Mouse (Mus musculus) limb, embryonic 13.5 days (tissue): ENCODE measurements around the gene Taok3. TPM values are rescaled to one million over a fixed set of nuclear protein-coding genes. Genes with fewer than 3 reads are reported as not detected.
A peak's percentile ranks its signal among the peaks of the same experiment; 100 is the strongest.

Experiments
- ATAC-seq: fragments of 200-750 bp; cut with Nextera tagmentation; 2 replicates; pipeline ENCODE4 v1.8.0; 2017; ENCODE audit warnings: low read depth, moderate number of reproducible peaks, moderate TSS enrichment; ENCODE audit not compliant: low FRiP score
- H3K27ac ChIP-seq: fragments of 300-500 bp; sonication (generic); 2 replicates; pipeline ENCODE4 v1.5.1; 2015; ENCODE audit warnings: inconsistent platforms, mild to moderate bottlenecking, moderate library complexity
- H3K27me3 ChIP-seq: fragments of 300-500 bp; sonication (generic); 2 replicates; pipeline ENCODE4 v1.6.1; 2015; ENCODE audit warnings: mild to moderate bottlenecking, inconsistent platforms
- H3K36me3 ChIP-seq: fragments of 300-500 bp; sonication (generic); 2 replicates; pipeline ENCODE4 v1.6.1; 2015; ENCODE audit warnings: inconsistent platforms, mild to moderate bottlenecking, moderate library complexity
- H3K4me1 ChIP-seq: fragments of 300-500 bp; sonication (generic); 2 replicates; pipeline ENCODE4 v1.6.1; 2015; ENCODE audit warnings: inconsistent platforms
- H3K4me2 ChIP-seq: fragments of 300-500 bp; sonication (generic); replicated peaks from 2 replicates; pipeline ENCODE4 v1.6.1; 2015; ENCODE audit warnings: inconsistent platforms, mild to moderate bottlenecking, moderate library complexity
- H3K4me3 ChIP-seq: fragments of 300-500 bp; sonication (generic); 2 replicates; pipeline ENCODE4 v1.5.1; 2015; ENCODE audit warnings: moderate library complexity, mild to moderate bottlenecking, inconsistent platforms
- H3K9ac ChIP-seq: fragments of 300-500 bp; sonication (generic); 2 replicates; pipeline ENCODE4 v1.6.1; 2015; ENCODE audit warnings: mild to moderate bottlenecking, inconsistent platforms
- H3K9me3 ChIP-seq: fragments of 300-500 bp; sonication (generic); 2 replicates; pipeline ENCODE4 v1.6.1; 2016; ENCODE audit warnings: inconsistent platforms
- WGBS: fragments of 180-500 bp; shearing (Covaris S2); methylation state at CpG from one replicate; pipeline ENCODE4 v1.1.7; 2015; 5-methylcytosine and 5-hydroxymethylcytosine counted together
- polyA plus RNA-seq: library from polyadenylated mRNA; unstranded; fragments of >200 nt; fragmentation: Nextera tagmentation; extraction: Ambion mirVana; gene quantifications from 2 replicates; pipeline ENCODE4 v1.2.1, GENCODE M21; 2015

Gene Taok3
- polyA plus RNA-seq = 9.3 and 11.9 TPM in 2 replicates

DNA sequence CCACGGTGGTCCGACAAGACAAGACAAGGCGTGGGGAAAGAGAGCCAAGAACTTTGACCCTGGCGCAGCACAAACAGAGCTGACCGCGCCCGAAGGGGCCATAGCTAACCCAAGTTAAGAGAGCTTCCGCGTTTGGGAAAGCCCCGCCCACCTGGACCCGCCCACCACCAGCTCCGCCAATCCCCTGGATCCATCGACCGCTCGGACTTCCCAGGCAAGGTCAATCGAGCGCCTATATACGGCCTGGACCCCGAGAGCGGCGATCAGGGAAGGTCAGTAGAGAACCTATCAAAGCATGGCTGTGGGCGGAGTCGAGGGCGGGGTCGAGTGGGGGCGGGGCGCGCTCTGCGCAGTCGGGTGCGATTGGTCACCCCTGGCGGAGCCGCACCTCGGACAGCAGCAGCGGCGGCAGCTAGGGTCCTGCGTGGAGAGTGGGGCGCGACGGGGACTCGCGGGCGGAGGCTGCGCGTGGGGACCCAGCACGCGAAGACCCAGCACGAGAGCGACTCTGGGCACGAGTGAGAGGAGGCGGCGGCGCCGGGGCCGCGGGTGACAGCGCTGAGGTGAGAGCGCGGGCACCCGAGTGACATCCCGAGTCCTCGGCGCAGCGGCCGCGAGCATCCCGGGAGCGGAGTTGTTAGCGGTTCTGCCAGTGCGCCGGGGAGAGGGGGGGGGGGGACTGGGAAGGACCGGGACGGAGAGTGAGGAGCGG, at the start of gene Taok3:
Gene Taok3 (plus strand): TSS at position 353 of the 712 bp plus-strand sequence.
- Histone ChIP-seq H3K36me3 (no peaks in the 10 kb centered on the region), H3K4me2 (peak within 1 kb of the TSS; percentile 89), H3K9ac (peak within 1 kb of the TSS; percentile 68), H3K4me1 (peaks cover 18% of the 10 kb centered on the region), H3K27me3 (peaks cover 23% of the 10 kb centered on the region), H3K27ac (no peak within 1 kb of the TSS), H3K4me3 (peak within 1 kb of the TSS; percentile 74), H3K9me3 (no peaks in the 10 kb centered on the region)
- peak; percentile 93 for ATAC-seq
- WGBS = under 1% methylated on average over 69 of the region's 74 CpGs

DNA sequence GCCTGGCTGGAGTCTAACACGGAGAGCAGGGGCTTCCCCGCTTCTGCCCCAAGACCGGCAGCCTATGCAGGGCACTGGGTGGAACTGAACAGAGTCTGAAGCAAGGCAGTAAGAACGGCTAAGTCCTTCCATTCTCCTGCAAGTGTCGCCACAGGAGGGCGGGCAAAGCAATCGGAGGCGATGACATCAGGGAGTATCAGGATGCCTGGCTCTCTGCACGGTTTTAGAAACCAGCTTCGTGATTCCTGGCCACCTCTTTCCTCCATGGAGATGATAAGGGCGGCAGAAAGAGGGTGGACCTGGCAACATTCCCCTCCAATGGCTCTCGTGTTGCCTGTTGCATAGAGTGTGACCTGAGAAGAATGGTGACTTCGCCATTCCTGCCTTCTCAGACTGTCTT, 32.2 kb upstream of the Taok3 start:
- Histone ChIP-seq H3K9ac (no peak overlapping the region), H3K4me3 (peak overlapping the region; percentile 12; the same call in 1 of the 2 replicates), H3K4me1 (peaks cover 22% of the 10 kb centered on the region), H3K4me2 (peak overlapping the region; percentile 54), H3K27me3 (peaks cover 15% of the 10 kb centered on the region; the same call in 1 of the 2 replicates), H3K27ac (no peak overlapping the region), H3K9me3 (no peaks in the 10 kb centered on the region), H3K36me3 (peaks cover 20% of the 10 kb centered on the region)
- no peak for ATAC-seq
- WGBS = 7% methylated on average over 13 of the region's 13 CpGs

GRCm38 (mm10) chr5:117089147-117089546, 30.8 kb upstream of the Taok3 start:
- Histone ChIP-seq H3K4me3 (no peak overlapping the region), H3K4me1 (peaks cover 22% of the 10 kb centered on the region), H3K36me3 (peaks cover 34% of the 10 kb centered on the region), H3K27me3 (peaks cover 15% of the 10 kb centered on the region; the same call in 1 of the 2 replicates), H3K27ac (no peak overlapping the region), H3K4me2 (no peak overlapping the region), H3K9ac (no peak overlapping the region), H3K9me3 (no peaks in the 10 kb centered on the region)
- 42% methylated on average over 3 of the region's 3 CpGs for WGBS
- ATAC-seq = no peak

GRCm38 (mm10) chr5:117089786-117090185, 30.1 kb upstream of the Taok3 start:
- ATAC-seq = no peak
- H3K9ac ChIP-seq = no peak overlapping the region
- H3K4me3 ChIP-seq = no peak overlapping the region
- WGBS = 33% methylated on average over 4 of the region's 6 CpGs
- H3K9me3 ChIP-seq = no peaks in the 10 kb centered on the region
- peaks cover 22% of the 10 kb centered on the region for H3K4me1 ChIP-seq
- peaks cover 15% of the 10 kb centered on the region; the same call in 1 of the 2 replicates for H3K27me3 ChIP-seq
- H3K36me3 ChIP-seq = peaks cover 40% of the 10 kb centered on the region
- no peak overlapping the region for H3K27ac ChIP-seq
- H3K4me2 ChIP-seq = no peak overlapping the region

DNA sequence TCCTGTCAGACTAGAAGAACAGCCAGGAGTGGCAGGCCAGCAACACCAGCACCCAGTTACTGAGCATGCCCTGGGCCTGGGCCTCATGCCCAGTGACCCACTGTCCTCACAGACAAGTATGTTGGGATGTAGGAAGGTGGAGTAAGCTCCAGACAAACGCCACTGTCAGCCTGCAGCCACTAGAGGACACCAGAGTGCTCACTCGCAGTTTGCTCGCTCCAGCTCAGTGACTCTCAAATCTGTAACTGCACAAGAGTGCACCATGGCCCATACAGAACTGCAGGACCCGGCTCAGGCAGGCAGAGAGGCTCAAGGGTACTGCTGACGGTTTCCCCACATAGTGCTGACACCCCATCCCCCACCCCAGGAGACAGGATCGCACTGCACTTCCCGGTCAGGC, 25.5 kb upstream of the Taok3 start:
- Histone ChIP-seq H3K9ac (no peak overlapping the region), H3K27me3 (0 out of 2 replicates have a peak, but pooled peaks cover under 1% of the 10 kb centered on the region), H3K4me3 (no peak overlapping the region), H3K9me3 (no peaks in the 10 kb centered on the region), H3K27ac (no peak overlapping the region), H3K4me2 (no peak overlapping the region), H3K36me3 (peaks cover 78% of the 10 kb centered on the region), H3K4me1 (peaks cover 3% of the 10 kb centered on the region)
- ATAC-seq = no peak
- WGBS = 37% methylated on average over 7 of the region's 7 CpGs

GRCm38 (mm10) chr5:117096716-117097115, 23.2 kb upstream of the Taok3 start:
- no peak for ATAC-seq
- H3K27ac ChIP-seq = no peak overlapping the region
- 25% methylated on average over 3 of the region's 3 CpGs for WGBS
- no peak overlapping the region for H3K4me2 ChIP-seq
- H3K4me1 ChIP-seq = no peaks in the 10 kb centered on the region
- no peak overlapping the region for H3K4me3 ChIP-seq
- H3K27me3 ChIP-seq = no peaks in the 10 kb centered on the region
- H3K36me3 ChIP-seq = peaks cover 90% of the 10 kb centered on the region
- no peaks in the 10 kb centered on the region for H3K9me3 ChIP-seq
- H3K9ac ChIP-seq = no peak overlapping the region

DNA sequence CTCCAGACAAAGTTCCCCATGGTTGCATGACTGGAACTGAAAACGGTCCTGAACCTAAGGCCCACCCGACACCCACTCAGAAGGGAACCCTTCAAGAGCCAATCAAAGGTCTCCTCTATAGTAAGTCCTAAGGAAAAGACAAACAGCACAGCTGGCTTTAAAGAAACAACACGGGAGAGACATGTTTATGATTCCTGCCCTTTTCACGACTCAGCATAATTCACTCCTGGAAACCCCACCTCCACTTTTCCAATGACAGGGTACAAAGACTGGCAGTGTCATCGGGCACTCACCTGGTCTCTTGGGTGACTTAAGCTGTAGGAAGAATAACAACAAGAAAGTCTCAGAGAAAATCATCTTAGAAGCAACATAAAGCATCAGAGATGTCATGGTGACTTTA, 20.9 kb upstream of the Taok3 start:
- WGBS = 83% methylated on average over 5 of the region's 5 CpGs
- H3K9ac ChIP-seq = no peak overlapping the region
- ATAC-seq = no peak

DNA sequence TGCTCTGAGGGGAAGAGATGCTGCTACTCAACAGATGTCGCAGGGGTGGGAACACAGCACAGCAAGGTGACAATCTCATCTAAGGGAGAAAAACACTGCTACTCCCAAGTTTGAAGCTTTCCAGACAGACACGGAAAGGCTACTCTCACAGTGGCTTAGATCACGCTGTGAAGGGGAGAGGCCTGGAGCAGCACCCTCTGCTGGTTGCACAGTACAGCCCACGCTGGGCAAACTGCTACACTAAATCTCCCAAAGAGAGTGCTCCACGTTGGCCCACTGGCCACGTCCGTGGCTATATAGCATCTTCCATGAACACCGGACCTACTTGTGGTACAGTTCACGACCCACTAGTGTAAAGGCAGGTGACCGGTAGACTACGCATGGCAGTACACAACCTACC, 20.2 kb upstream of the Taok3 start:
- no peaks in the 10 kb centered on the region for H3K4me1 ChIP-seq
- ATAC-seq = no peak
- WGBS = 85% methylated on average over 11 of the region's 11 CpGs
- no peak overlapping the region for H3K4me2 ChIP-seq
- no peak overlapping the region for H3K27ac ChIP-seq
- H3K9me3 ChIP-seq = no peaks in the 10 kb centered on the region
- peaks cover 90% of the 10 kb centered on the region for H3K36me3 ChIP-seq
- no peak overlapping the region for H3K4me3 ChIP-seq
- H3K9ac ChIP-seq = no peak overlapping the region
- no peaks in the 10 kb centered on the region for H3K27me3 ChIP-seq

More for the DNA sequence above, 20.9 kb upstream of the Taok3 start:
- no peak overlapping the region for H3K27ac ChIP-seq
- H3K4me2 ChIP-seq = no peak overlapping the region
- H3K27me3 ChIP-seq = no peaks in the 10 kb centered on the region
- H3K4me3 ChIP-seq = no peak overlapping the region
- no peaks in the 10 kb centered on the region for H3K9me3 ChIP-seq
- peaks cover 90% of the 10 kb centered on the region for H3K36me3 ChIP-seq
- H3K4me1 ChIP-seq = no peaks in the 10 kb centered on the region

GRCm38 (mm10) chr5:117103194-117103929, 16.6 kb upstream of the Taok3 start:
- Histone ChIP-seq H3K4me2 (no peak overlapping the region), H3K4me1 (no peaks in the 10 kb centered on the region), H3K27ac (no peak overlapping the region), H3K36me3 (peaks cover 99% of the 10 kb centered on the region), H3K4me3 (no peak overlapping the region), H3K9me3 (no peaks in the 10 kb centered on the region), H3K9ac (no peak overlapping the region), H3K27me3 (no peaks in the 10 kb centered on the region)
- 90% methylated on average over 20 of the region's 20 CpGs for WGBS
- no peak for ATAC-seq

DNA sequence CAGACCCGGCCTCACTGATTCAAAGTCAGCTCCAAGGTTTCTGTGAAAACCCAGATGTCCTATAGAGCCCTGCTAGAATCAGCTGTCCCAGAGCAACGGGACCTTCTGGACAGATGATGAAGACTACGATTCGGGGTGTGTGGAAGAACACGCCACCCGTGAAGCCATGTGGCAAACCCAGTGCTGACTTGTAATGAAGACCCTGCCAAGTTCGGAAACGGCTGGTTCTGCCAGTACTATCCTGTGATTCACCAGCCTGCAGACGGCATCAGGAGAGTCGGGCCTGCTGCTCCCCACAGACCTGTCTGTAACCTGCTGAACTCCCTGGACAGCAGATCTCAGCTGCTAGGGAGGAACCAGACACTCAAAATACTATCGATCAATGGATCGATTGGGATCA, 15.6 kb upstream of the Taok3 start:
- peaks cover 99% of the 10 kb centered on the region for H3K36me3 ChIP-seq

DNA sequence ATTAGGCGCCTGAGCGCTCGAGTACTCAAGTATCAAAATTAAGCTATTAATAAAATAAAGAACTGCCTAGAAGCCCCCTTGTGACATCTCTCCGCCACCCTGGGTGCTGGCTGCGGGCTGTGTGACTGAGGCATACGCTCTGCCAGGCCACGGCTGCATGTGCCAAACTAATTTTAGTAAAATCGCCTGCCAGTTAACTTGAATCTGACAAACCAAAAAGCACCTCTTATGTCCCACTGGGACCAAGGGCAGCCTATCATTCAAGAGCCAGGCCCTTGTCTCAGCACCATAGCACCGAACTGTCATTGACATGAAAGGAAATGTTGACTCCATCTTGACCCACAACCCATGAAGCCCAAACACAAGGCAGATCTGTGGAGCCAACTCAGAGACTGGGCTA, 14.2 kb upstream of the Taok3 start:
- H3K4me2 ChIP-seq = no peak overlapping the region
- 87% methylated on average over 9 of the region's 9 CpGs for WGBS
- H3K9me3 ChIP-seq = no peaks in the 10 kb centered on the region
- peaks cover 98% of the 10 kb centered on the region for H3K36me3 ChIP-seq
- no peaks in the 10 kb centered on the region for H3K27me3 ChIP-seq
- H3K4me1 ChIP-seq = no peaks in the 10 kb centered on the region
- no peak overlapping the region for H3K9ac ChIP-seq
- H3K4me3 ChIP-seq = no peak overlapping the region
- no peak overlapping the region for H3K27ac ChIP-seq
- no peak for ATAC-seq

More for the DNA sequence above, 15.6 kb upstream of the Taok3 start:
- Histone ChIP-seq H3K4me3 (no peak overlapping the region), H3K9me3 (no peaks in the 10 kb centered on the region), H3K27me3 (no peaks in the 10 kb centered on the region), H3K4me2 (no peak overlapping the region), H3K9ac (no peak overlapping the region), H3K27ac (no peak overlapping the region), H3K4me1 (no peaks in the 10 kb centered on the region)
- WGBS = 92% methylated on average over 12 of the region's 12 CpGs
- ATAC-seq = no peak

- Histone ChIP-seq H3K9ac (no peak overlapping the region), H3K4me2 (no peak overlapping the region), H3K36me3 (peaks cover 98% of the 10 kb centered on the region), H3K4me1 (no peaks in the 10 kb centered on the region), H3K4me3 (no peak overlapping the region), H3K27me3 (no peaks in the 10 kb centered on the region), H3K9me3 (no peaks in the 10 kb centered on the region), H3K27ac (no peak overlapping the region)
- WGBS = 94% methylated on average over 13 of the region's 13 CpGs
- no peak for ATAC-seq
These were observed 11.6 kb upstream of the Taok3 start for GRCm38 (mm10) chr5:117108292-117108691.
